ENCODE assay signal across 10 mouse cellular contexts in the genomic region with DNA sequence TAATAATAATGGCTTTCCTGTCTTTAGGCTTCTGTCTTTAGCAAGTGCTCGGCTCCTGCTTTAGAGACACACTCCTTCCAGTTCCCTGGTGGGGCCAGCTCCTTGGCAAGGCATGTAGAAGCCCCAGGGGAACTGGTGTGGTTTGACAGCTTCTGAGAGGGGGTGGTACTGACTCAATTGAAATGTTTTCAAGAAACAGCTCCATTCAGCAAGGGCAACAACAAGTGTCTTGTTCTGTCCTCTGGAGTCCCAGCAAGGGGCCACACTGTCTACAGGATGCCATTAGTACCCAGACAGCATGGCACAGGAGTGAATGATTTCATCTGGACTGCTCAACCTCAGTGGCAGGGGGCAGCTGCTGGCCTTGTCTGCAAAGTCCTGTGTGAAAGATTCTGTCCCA. TPM values are rescaled to one million over a fixed set of nuclear protein-coding genes. Genes with fewer than 3 reads are reported as not detected.
DNase-seq lines count a peak whose midpoint lies in the region; ATAC-seq lines count a peak whose summit lies in the region.
"Had no signal": no experiment of that assay in that cellular context is flagged by ENCODE, and none has a peak within 500 bp of the region (broad histone marks: within the 10 kb centered on the region; RNA-seq: fewer than 3 reads in every experiment).

No protein-coding gene starts in this region.

- 20% methylated on average over 1 of the region's 1 CpGs for WGBS in forebrain, embryonic 15.5 days

- no peaks in the 10 kb centered on the region for H3K9me3 ChIP-seq in forebrain, embryonic 15.5 days

- no peak overlapping the region for H3K9ac ChIP-seq in forebrain, embryonic 15.5 days (replicated peaks)

- no peak overlapping the region for H3K4me2 ChIP-seq in forebrain, embryonic 15.5 days (replicated peaks)

- 0 out of 2 replicates have a peak overlapping the region, but pooled peaks have one; percentile 14 for H3K27ac ChIP-seq in forebrain, embryonic 15.5 days (replicated peaks)
- H3K27ac ChIP-seq: macrophage had no signal

- H3K27me3 ChIP-seq in forebrain, embryonic 15.5 days, result no peaks in the 10 kb centered on the region

- H3K36me3 ChIP-seq in forebrain, embryonic 15.5 days, result peaks cover 9% of the 10 kb centered on the region

- H3K4me3 ChIP-seq in forebrain, embryonic 15.5 days, result no peak overlapping the region

- ATAC-seq in forebrain, embryonic 15.5 days (replicated peaks), result peak; percentile 83

- H3K4me1 ChIP-seq in forebrain, embryonic 15.5 days, result peaks cover 39% of the 10 kb centered on the region

- DNase-seq in retina, postnatal 1 day, result peak; percentile 16
- DNase-seq in retina, embryonic 14.5 days (ENCODE audit: low spot score), result no peak
- DNase-seq in layer of hippocampus, postnatal 10 days (ENCODE audit: low spot score in 2 of 2), result peak; percentile 39 to 55
- DNase-seq in right cerebral cortex, postnatal 36 days (ENCODE audit: low spot score in 2 of 2), result peak; percentile 35 to 45
- no peak for DNase-seq in kidney, postnatal 4 days
- DNase-seq in thymus, postnatal 36 days, result no peak
- DNase-seq in kidney, postnatal 36 days, result no peak
- DNase-seq: thymus, postnatal 14 days had no signal

RNA-seq across cellular contexts. Expression of gene Dhx36, which starts 51.0 kb away (rescaled TPM):
- polyA plus RNA-seq in forebrain, embryonic 15.5 days (2015; fragmentation: Nextera tagmentation; extraction: Ambion mirVana), result 44.8 and 48.1 TPM in 2 replicates
- total RNA-seq in layer of hippocampus, postnatal 10 days (2021), result 10 to 100 TPM; 59.7 to 62.4 TPM

Comparison
In these comparisons a context has a peak if more than half of its experiments do, and no peak if none do; other contexts are left out.
1. DNase-seq: peak in retina, postnatal 1 day (single experiment), layer of hippocampus, postnatal 10 days (2 of 2) and right cerebral cortex, postnatal 36 days (2 of 2); none in retina, embryonic 14.5 days (single experiment), kidney, postnatal 4 days (0 of 2), thymus, postnatal 36 days (0 of 2) and kidney, postnatal 36 days (0 of 2).